Comparison of ENCODE assay signal across 8 mouse cellular contexts in genomic region chr13:59927379-59928111, GRCm38 (mm10).
DNase-seq lines count a peak whose midpoint lies in the region; ATAC-seq and TF ChIP-seq lines count a peak whose summit lies in the region.

No protein-coding gene starts in this region.

- H3K4me3 ChIP-seq in embryonic facial prominence, embryonic 10.5 days: peak overlapping the region; percentile 6; the same call in 1 of the 2 replicates
- H3K4me3 ChIP-seq in intestine, embryonic 15.5 days (replicated peaks): no peak overlapping the region
- H3K4me3 ChIP-seq in midbrain, embryonic 12.5 days: no peak overlapping the region
- H3K4me3 ChIP-seq in liver, embryonic 12.5 days: no peak overlapping the region
- H3K4me3 ChIP-seq in thymus, adult 2 months (ENCODE audit: control insufficient read depth, insufficient read depth, low read length): no peak overlapping the region

- TF ChIP-seq CTCF in thymus, adult 2 months (IDR thresholded peaks at IDR 0.05; ENCODE audit: borderline replicate concordance, control insufficient read depth, extremely low read depth, insufficient read depth, low read length, poor library complexity): no peak

- no peak for TF ChIP-seq POLR2A in thymus, adult 2 months (IDR thresholded peaks at IDR 0.05; ENCODE audit: control insufficient read depth, extremely low read depth, insufficient read depth, low read length, poor library complexity)

- no peak overlapping the region for H3K9ac ChIP-seq in intestine, embryonic 15.5 days
- H3K9ac ChIP-seq in midbrain, embryonic 12.5 days (replicated peaks): no peak overlapping the region
- H3K9ac ChIP-seq in liver, embryonic 12.5 days: no peak overlapping the region

- H3K4me2 ChIP-seq in intestine, embryonic 15.5 days (replicated peaks): no peak overlapping the region
- H3K4me2 ChIP-seq in midbrain, embryonic 12.5 days (replicated peaks): no peak overlapping the region
- H3K4me2 ChIP-seq in liver, embryonic 12.5 days: no peak overlapping the region

- ATAC-seq in intestine, embryonic 15.5 days: peak; percentile 43; the same call in 1 of the 2 replicates
- ATAC-seq in midbrain, embryonic 12.5 days (ENCODE audit: low FRiP score, low read depth): peak; percentile 69
- no peak for ATAC-seq in liver, embryonic 12.5 days

- H3K4me1 ChIP-seq in embryonic facial prominence, embryonic 10.5 days: peaks cover 26% of the 10 kb centered on the region
- 0 out of 2 replicates have a peak, but pooled peaks cover 4% of the 10 kb centered on the region for H3K4me1 ChIP-seq in intestine, embryonic 15.5 days (replicated peaks)
- H3K4me1 ChIP-seq in midbrain, embryonic 12.5 days: peaks cover 31% of the 10 kb centered on the region
- H3K4me1 ChIP-seq in liver, embryonic 12.5 days: no peaks in the 10 kb centered on the region
- no peaks in the 10 kb centered on the region for H3K4me1 ChIP-seq in thymus, adult 2 months (replicated peaks; ENCODE audit: control insufficient read depth, insufficient read depth, low read length)

- H3K36me3 ChIP-seq in embryonic facial prominence, embryonic 10.5 days (replicated peaks): no peaks in the 10 kb centered on the region
- H3K36me3 ChIP-seq in intestine, embryonic 15.5 days: no peaks in the 10 kb centered on the region
- H3K36me3 ChIP-seq in midbrain, embryonic 12.5 days: no peaks in the 10 kb centered on the region
- no peaks in the 10 kb centered on the region for H3K36me3 ChIP-seq in liver, embryonic 12.5 days
- H3K36me3 ChIP-seq in thymus, adult 2 months (ENCODE audit: control insufficient read depth, insufficient read depth, low read length): no peaks in the 10 kb centered on the region

- DNase-seq in cerebellum, postnatal 25 days: peak; percentile 13 to 38
- DNase-seq in cerebellum, postnatal 36 days: no peak
- peak; percentile 36 for DNase-seq in embryonic facial prominence, embryonic 10.5 days (ENCODE audit: low spot score)
- DNase-seq in urinary bladder, adult 18-20 months (ENCODE audit: low spot score in 2 of 2): no peak
- no peak for DNase-seq in thymus, adult 2 months

- no peaks in the 10 kb centered on the region for H3K27me3 ChIP-seq in embryonic facial prominence, embryonic 10.5 days (replicated peaks; ENCODE audit: low read depth, poor library complexity, severe bottlenecking)
- H3K27me3 ChIP-seq in intestine, embryonic 15.5 days (replicated peaks): no peaks in the 10 kb centered on the region
- no peaks in the 10 kb centered on the region for H3K27me3 ChIP-seq in midbrain, embryonic 12.5 days
- H3K27me3 ChIP-seq in liver, embryonic 12.5 days (replicated peaks): no peaks in the 10 kb centered on the region
- H3K27me3 ChIP-seq in thymus, adult 2 months (ENCODE audit: control insufficient read depth, insufficient read depth, low read length): no peaks in the 10 kb centered on the region

- H3K9me3 ChIP-seq in embryonic facial prominence, embryonic 10.5 days: no peaks in the 10 kb centered on the region
- H3K9me3 ChIP-seq in intestine, embryonic 15.5 days: no peaks in the 10 kb centered on the region
- H3K9me3 ChIP-seq in midbrain, embryonic 12.5 days: no peaks in the 10 kb centered on the region
- no peaks in the 10 kb centered on the region for H3K9me3 ChIP-seq in liver, embryonic 12.5 days (replicated peaks)

- 51% methylated on average over 12 of the region's 12 CpGs for WGBS in embryonic facial prominence, embryonic 10.5 days
- WGBS in intestine, embryonic 15.5 days: 58% methylated on average over 12 of the region's 12 CpGs
- WGBS in midbrain, embryonic 12.5 days: 58% methylated on average over 12 of the region's 12 CpGs
- WGBS in liver, embryonic 12.5 days (ENCODE audit: insufficient replicate concordance): 65% methylated on average over 12 of the region's 12 CpGs
- 87% methylated on average over 12 of the region's 12 CpGs for WGBS in thymus, adult 2 months

- peak overlapping the region; percentile 63 for H3K27ac ChIP-seq in embryonic facial prominence, embryonic 10.5 days (replicated peaks)
- H3K27ac ChIP-seq in intestine, embryonic 15.5 days: 0 out of 2 replicates have a peak overlapping the region, but pooled peaks have one; percentile 27
- peak overlapping the region; percentile 47; the same call in 1 of the 2 replicates for H3K27ac ChIP-seq in midbrain, embryonic 12.5 days (replicated peaks)
- no peak overlapping the region for H3K27ac ChIP-seq in liver, embryonic 12.5 days
- no peak overlapping the region for H3K27ac ChIP-seq in thymus, adult 2 months (ENCODE audit: control insufficient read depth, insufficient read depth, low read length)

Comparison
In these comparisons a context has a peak if more than half of its experiments do, and no peak if none do; other contexts are left out.
1. DNase-seq: peak in cerebellum, postnatal 25 days (2 of 2) and embryonic facial prominence, embryonic 10.5 days (single experiment); none in cerebellum, postnatal 36 days (0 of 2), urinary bladder, adult 18-20 months (0 of 2) and thymus, adult 2 months (single experiment).
2. H3K27ac ChIP-seq: peak in embryonic facial prominence, embryonic 10.5 days (single experiment), intestine, embryonic 15.5 days (single experiment) and midbrain, embryonic 12.5 days (single experiment); none in liver, embryonic 12.5 days (single experiment) and thymus, adult 2 months (single experiment).